Mouse (Mus musculus): ENCODE results near the gene Sectm1b. TPM values are rescaled to one million over a fixed set of nuclear protein-coding genes. Genes with fewer than 3 reads are reported as not detected.
"Not testable (repeated sequence)": the region's sequence is repeated elsewhere in the genome, so short reads cannot be mapped to it uniquely, and the experiment has no call there.

Sectm1b gene
- polyA plus RNA-seq, 1 experiment from 2014 or later = not detected

GRCm38 (mm10) chr11:121061615-121062014 is 1.8 kb downstream of the Sectm1b start:
- H3K36me3 ChIP-seq = no peaks in the 10 kb centered on the region
- no peaks in the 10 kb centered on the region for H3K4me1 ChIP-seq
- H3K27me3 ChIP-seq = 0 out of 2 replicates have a peak, but pooled peaks cover 5% of the 10 kb centered on the region
- no peak overlapping the region for H3K27ac ChIP-seq (replicated peaks)
- no peaks in the 10 kb centered on the region for H3K9me3 ChIP-seq
- no peak overlapping the region for H3K4me3 ChIP-seq
- H3K4me2 ChIP-seq (replicated peaks) = no peak overlapping the region
- WGBS = 81% methylated on average over 8 of the region's 8 CpGs
- no peak for ATAC-seq (ENCODE audit: low FRiP score, low read depth)
- H3K9ac ChIP-seq (replicated peaks) = no peak overlapping the region

- not testable (repeated sequence) for H3K27ac ChIP-seq (replicated peaks); H3K4me3 ChIP-seq; H3K27me3 ChIP-seq; H3K9ac ChIP-seq (replicated peaks); H3K4me1 ChIP-seq; H3K9me3 ChIP-seq; ATAC-seq (ENCODE audit: low FRiP score, low read depth); H3K4me2 ChIP-seq (replicated peaks); H3K36me3 ChIP-seq
- 98% methylated on average over 6 of the region's 6 CpGs for WGBS
Observed at GRCm38 (mm10) chr11:121060401-121061067, 2.8 kb downstream of the Sectm1b start.

- Histone ChIP-seq H3K4me1 (no peaks in the 10 kb centered on the region), H3K36me3 (no peaks in the 10 kb centered on the region), H3K9me3 (no peaks in the 10 kb centered on the region), H3K4me2 (replicated peaks) (no peak overlapping the region), H3K27ac (replicated peaks) (no peak overlapping the region), H3K27me3 (0 out of 2 replicates have a peak, but pooled peaks cover 5% of the 10 kb centered on the region), H3K4me3 (no peak overlapping the region), H3K9ac (replicated peaks) (no peak overlapping the region)
- no peak for ATAC-seq (ENCODE audit: low FRiP score, low read depth)
- 90% methylated on average over 4 of the region's 4 CpGs for WGBS
Observed at GRCm38 (mm10) chr11:121059471-121059870, 3.9 kb downstream of the Sectm1b start.

- Histone ChIP-seq H3K27me3 (peaks cover 8% of the 10 kb centered on the region; the same call in 1 of the 2 replicates), H3K4me2 (replicated peaks) (no peak overlapping the region), H3K4me1 (no peaks in the 10 kb centered on the region), H3K36me3 (no peaks in the 10 kb centered on the region), H3K9me3 (no peaks in the 10 kb centered on the region), H3K27ac (replicated peaks) (no peak overlapping the region), H3K9ac (replicated peaks) (no peak overlapping the region), H3K4me3 (no peak overlapping the region)
- ATAC-seq (ENCODE audit: low FRiP score, low read depth) = no peak
- WGBS = 92% methylated on average over 4 of the region's 4 CpGs
Observed at GRCm38 (mm10) chr11:121058956-121059355, 4.4 kb downstream of the Sectm1b start.

GRCm38 (mm10) chr11:121058122-121058521 is 5.2 kb downstream of the Sectm1b start:
- peaks cover 9% of the 10 kb centered on the region; the same call in 1 of the 2 replicates for H3K27me3 ChIP-seq
- no peaks in the 10 kb centered on the region for H3K4me1 ChIP-seq
- no peak overlapping the region for H3K4me2 ChIP-seq (replicated peaks)
- H3K9ac ChIP-seq (replicated peaks) = no peak overlapping the region
- no peaks in the 10 kb centered on the region for H3K36me3 ChIP-seq
- 84% methylated on average over 5 of the region's 5 CpGs for WGBS
- no peak for ATAC-seq (ENCODE audit: low FRiP score, low read depth)
- no peaks in the 10 kb centered on the region for H3K9me3 ChIP-seq
- no peak overlapping the region for H3K27ac ChIP-seq (replicated peaks)
- no peak overlapping the region for H3K4me3 ChIP-seq

- Histone ChIP-seq H3K27me3 (peaks cover 6% of the 10 kb centered on the region; the same call in 1 of the 2 replicates), H3K4me2 (replicated peaks) (no peak overlapping the region), H3K4me3 (no peak overlapping the region), H3K4me1 (no peaks in the 10 kb centered on the region), H3K9me3 (no peaks in the 10 kb centered on the region), H3K36me3 (no peaks in the 10 kb centered on the region), H3K27ac (replicated peaks) (no peak overlapping the region), H3K9ac (replicated peaks) (no peak overlapping the region)
- no peak for ATAC-seq (ENCODE audit: low FRiP score, low read depth)
- 80% methylated on average over 7 of the region's 7 CpGs for WGBS
Observed at GRCm38 (mm10) chr11:121056536-121057236, 6.7 kb downstream of the Sectm1b start.

- 17% methylated on average over 8 of the region's 8 CpGs for WGBS
- no peaks in the 10 kb centered on the region for H3K9me3 ChIP-seq
- ATAC-seq (ENCODE audit: low FRiP score, low read depth) = no peak
Observed at GRCm38 (mm10) chr11:121053536-121053935, 9.8 kb downstream of the Sectm1b start.

GRCm38 (mm10) chr11:121052387-121052786 is 11.0 kb downstream of the Sectm1b start:
- H3K9ac ChIP-seq (replicated peaks) = no peak overlapping the region
- H3K27ac ChIP-seq (replicated peaks) = no peak overlapping the region
- no peaks in the 10 kb centered on the region for H3K36me3 ChIP-seq
- 71% methylated on average over 4 of the region's 4 CpGs for WGBS
- H3K4me1 ChIP-seq = no peaks in the 10 kb centered on the region
- ATAC-seq (ENCODE audit: low FRiP score, low read depth) = no peak
- peaks cover 6% of the 10 kb centered on the region; the same call in 1 of the 2 replicates for H3K27me3 ChIP-seq
- no peak overlapping the region for H3K4me3 ChIP-seq
- H3K4me2 ChIP-seq (replicated peaks) = no peak overlapping the region
- H3K9me3 ChIP-seq = no peaks in the 10 kb centered on the region

More at GRCm38 (mm10) chr11:121053536-121053935, 9.8 kb downstream of the Sectm1b start:
- no peak overlapping the region for H3K27ac ChIP-seq (replicated peaks)
- no peak overlapping the region for H3K9ac ChIP-seq (replicated peaks)
- no peak overlapping the region for H3K4me3 ChIP-seq
- no peaks in the 10 kb centered on the region for H3K36me3 ChIP-seq
- peaks cover 6% of the 10 kb centered on the region; the same call in 1 of the 2 replicates for H3K27me3 ChIP-seq
- H3K4me1 ChIP-seq = no peaks in the 10 kb centered on the region
- H3K4me2 ChIP-seq (replicated peaks) = no peak overlapping the region

GRCm38 (mm10) chr11:121051793-121052192 is 11.6 kb downstream of the Sectm1b start:
- Histone ChIP-seq H3K4me1 (no peaks in the 10 kb centered on the region), H3K4me2 (replicated peaks) (no peak overlapping the region), H3K4me3 (no peak overlapping the region), H3K27ac (replicated peaks) (no peak overlapping the region), H3K27me3 (peaks cover 6% of the 10 kb centered on the region; the same call in 1 of the 2 replicates), H3K9ac (replicated peaks) (no peak overlapping the region), H3K36me3 (no peaks in the 10 kb centered on the region), H3K9me3 (no peaks in the 10 kb centered on the region)
- ATAC-seq (ENCODE audit: low FRiP score, low read depth) = no peak
- WGBS = 59% methylated on average over 1 of the region's 1 CpGs

GRCm38 (mm10) chr11:121049840-121050239 is 13.5 kb downstream of the Sectm1b start:
- Histone ChIP-seq H3K4me1 (no peaks in the 10 kb centered on the region), H3K9me3 (no peaks in the 10 kb centered on the region), H3K27me3 (peaks cover 6% of the 10 kb centered on the region; the same call in 1 of the 2 replicates), H3K4me2 (replicated peaks) (no peak overlapping the region), H3K27ac (replicated peaks) (no peak overlapping the region), H3K4me3 (no peak overlapping the region), H3K9ac (replicated peaks) (no peak overlapping the region), H3K36me3 (no peaks in the 10 kb centered on the region)
- no peak for ATAC-seq (ENCODE audit: low FRiP score, low read depth)
- WGBS = 74% methylated on average over 1 of the region's 1 CpGs

GRCm38 (mm10) chr11:121047826-121048399 is 15.5 kb downstream of the Sectm1b start:
- no peaks in the 10 kb centered on the region for H3K27me3 ChIP-seq
- no peak overlapping the region for H3K4me3 ChIP-seq
- no peak overlapping the region for H3K4me2 ChIP-seq (replicated peaks)
- no peaks in the 10 kb centered on the region for H3K4me1 ChIP-seq
- H3K27ac ChIP-seq (replicated peaks) = no peak overlapping the region
- WGBS = 72% methylated on average over 2 of the region's 2 CpGs
- H3K36me3 ChIP-seq = no peaks in the 10 kb centered on the region
- H3K9ac ChIP-seq (replicated peaks) = no peak overlapping the region
- no peak for ATAC-seq (ENCODE audit: low FRiP score, low read depth)
- no peaks in the 10 kb centered on the region for H3K9me3 ChIP-seq

- no peaks in the 10 kb centered on the region for H3K27me3 ChIP-seq
- no peak overlapping the region for H3K27ac ChIP-seq (replicated peaks)
- ATAC-seq (ENCODE audit: low FRiP score, low read depth) = no peak
- H3K4me2 ChIP-seq (replicated peaks) = no peak overlapping the region
- no peaks in the 10 kb centered on the region for H3K9me3 ChIP-seq
- no peak overlapping the region for H3K4me3 ChIP-seq
- no peaks in the 10 kb centered on the region for H3K4me1 ChIP-seq
- 58% methylated on average over 1 of the region's 1 CpGs for WGBS
- H3K9ac ChIP-seq (replicated peaks) = no peak overlapping the region
- no peaks in the 10 kb centered on the region for H3K36me3 ChIP-seq
Observed at GRCm38 (mm10) chr11:121045286-121045685, 18.1 kb downstream of the Sectm1b start.
